Mouse (Mus musculus): ENCODE results near the gene Pip4p1. TPM values are rescaled to one million over a fixed set of nuclear protein-coding genes. Genes with fewer than 3 reads are reported as not detected.

Pip4p1 gene
- total RNA-seq, 4 experiments from 2014 or later, result 19.3 to 24.5 (median 20.6) TPM

GRCm38 (mm10) chr14:50895407-50895806 lies 35.2 kb downstream of the Pip4p1 start:
- DNase-seq (ENCODE audit: low spot score), result no peak

- peak; percentile 29 for DNase-seq (ENCODE audit: low spot score)
Measured at GRCm38 (mm10) chr14:50892541-50893459, 37.9 kb downstream of the Pip4p1 start.

DNA sequence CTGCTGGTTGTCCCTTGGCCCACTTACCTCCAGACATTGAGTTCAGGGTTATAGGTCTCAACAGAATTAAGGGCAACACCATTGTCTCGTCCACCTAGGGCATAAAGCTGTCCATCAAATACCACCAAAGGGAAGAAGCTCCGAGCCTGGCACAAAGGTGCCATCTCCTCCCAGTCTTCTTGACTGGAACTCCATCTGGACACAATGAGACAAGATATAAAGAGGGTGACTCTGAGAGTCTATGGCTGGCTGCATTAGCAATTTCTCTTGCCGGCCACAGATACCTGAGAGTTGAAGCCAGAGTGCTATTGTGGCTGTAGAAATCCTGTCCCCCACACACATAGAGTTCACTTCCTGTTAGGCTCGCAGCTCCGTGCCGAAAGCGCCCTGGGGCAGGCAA lies 38.6 kb downstream of the Pip4p1 start:
- DNase-seq (ENCODE audit: low spot score), result no peak

- no peak for DNase-seq (ENCODE audit: low spot score)
Measured at GRCm38 (mm10) chr14:50891621-50892020, 39.0 kb downstream of the Pip4p1 start.

GRCm38 (mm10) chr14:50876236-50876950 lies 54.3 kb downstream of the Pip4p1 start:
- no peak for DNase-seq (ENCODE audit: low spot score)

Other genes with a start within 250 kb of the Pip4p1 start
- gene Olfr747, start 237.7 kb downstream of the Pip4p1 start, total RNA-seq (2022), result not detected
- not detected for gene Olfr748, start 223.5 kb downstream of the Pip4p1 start, total RNA-seq (2022)
- gene Olfr749, start 185.8 kb downstream of the Pip4p1 start, total RNA-seq (2022), result not detected
- gene Ttc5, start 145.3 kb downstream of the Pip4p1 start, total RNA-seq (2022), result 10 to 100 TPM; 11.9 to 17.8 (median 13.6) TPM
- under 1 TPM in 1 of 4 experiments, not detected in 3; 0.47 TPM for gene Ccnb1ip1, start 123.1 kb downstream of the Pip4p1 start, total RNA-seq (2022)
- 10 to 100 TPM; 11.6 to 16.2 (median 13.0) TPM for gene Parp2, start 123.0 kb downstream of the Pip4p1 start, total RNA-seq (2022)
- 10 to 100 TPM in 2 of 4 experiments, 1 to 10 TPM in 2; 8.0 to 12.1 (median 10.0) TPM for gene Tep1, start 60.3 kb downstream of the Pip4p1 start, total RNA-seq (2022)
- 10 to 100 TPM; 13.4 to 33.6 (median 21.6) TPM for gene Klhl33, start 33.3 kb downstream of the Pip4p1 start, total RNA-seq (2022)
- 10 to 100 TPM; 53.6 to 75.8 (median 70.5) TPM for gene Osgep, start 6.0 kb downstream of the Pip4p1 start, total RNA-seq (2022)
- 10 to 100 TPM; 23.1 to 33.8 (median 26.7) TPM for gene Apex1, start 5.9 kb downstream of the Pip4p1 start, total RNA-seq (2022)
- gene Pnp, start 226 bp upstream of the Pip4p1 start, total RNA-seq (2022), result 10 to 100 TPM in 1 of 4 experiments, 1 to 10 TPM in 3; 8.0 to 10.9 (median 9.3) TPM
- 10 to 100 TPM in 2 of 4 experiments, 1 to 10 TPM in 2; 6.8 to 12.3 (median 9.5) TPM for gene Gm49342, start 13.7 kb upstream of the Pip4p1 start, total RNA-seq (2022)
- 1 to 10 TPM in 1 of 4 experiments, under 1 TPM in 2, not detected in 1; 0.52 to 1.2 (median 0.84) TPM for gene Pnp2, start 25.1 kb upstream of the Pip4p1 start, total RNA-seq (2022)
- gene Rnase10, start 76.9 kb upstream of the Pip4p1 start, total RNA-seq (2022), result under 1 TPM in 3 of 4 experiments, not detected in 1; 0.25 to 0.37 (median 0.27) TPM
- gene Rnase9, start 111.0 kb upstream of the Pip4p1 start, total RNA-seq (2022), result not detected
- not detected for gene Rnase11, start 119.3 kb upstream of the Pip4p1 start, total RNA-seq (2022)
- gene Rnase12, start 126.8 kb upstream of the Pip4p1 start, total RNA-seq (2022), result not detected
- not detected for gene Olfr750, start 143.6 kb upstream of the Pip4p1 start, total RNA-seq (2022)
- gene Rnase4, start 160.2 kb upstream of the Pip4p1 start, total RNA-seq (2022), result 10 to 100 TPM; 38.7 to 52.9 (median 46.5) TPM
- gene Ang, start 160.3 kb upstream of the Pip4p1 start, total RNA-seq (2022), result 1 to 10 TPM; 3.6 to 9.2 (median 4.9) TPM
- gene Eddm3b, start 183.6 kb upstream of the Pip4p1 start, total RNA-seq (2022), result not detected
- gene Rnase6, start 193.1 kb upstream of the Pip4p1 start, total RNA-seq (2022), result under 1 TPM; 0.16 to 0.63 (median 0.33) TPM
- gene Rnase1, start 215.9 kb upstream of the Pip4p1 start, total RNA-seq (2022), result 1 to 10 TPM in 2 of 4 experiments, under 1 TPM in 1, not detected in 1; 0.29 to 1.4 (median 1.3) TPM
- not detected for gene Rnase2b, start 231.4 kb upstream of the Pip4p1 start, total RNA-seq (2022)

Measured in heart, adult 8-10 months (tissue).